Mouse (Mus musculus): Measurements from ENCODE around the gene Cchcr1. TPM values are rescaled to one million over a fixed set of nuclear protein-coding genes. Genes with fewer than 3 reads are reported as not detected.
A peak's percentile ranks its signal among the peaks of the same experiment; 100 is the strongest.

The Cchcr1 gene
- polyA plus RNA-seq, 1 experiment from 2014 or later: 17.3 TPM

- no peak overlapping the region for H3K4me3 ChIP-seq (ENCODE audit: low read length)
- no peaks in the 10 kb centered on the region for H3K27me3 ChIP-seq (ENCODE audit: insufficient read depth, low read length)
- 36% methylated on average over 15 of the region's 15 CpGs for WGBS
- H3K9me3 ChIP-seq (ENCODE audit: low read length): no peaks in the 10 kb centered on the region
- ATAC-seq (ENCODE audit: low FRiP score, low TSS enrichment): peak; percentile 53
- no peak overlapping the region for H3K9ac ChIP-seq (replicated peaks; ENCODE audit: low read length)
- peak overlapping the region; percentile 10; the same call in 1 of the 2 replicates for H3K4me2 ChIP-seq (replicated peaks; ENCODE audit: low read depth, low read length)
- peak overlapping the region; percentile 63 for H3K27ac ChIP-seq (ENCODE audit: low read length)
- H3K36me3 ChIP-seq (ENCODE audit: insufficient read depth, low read length): no peaks in the 10 kb centered on the region
- peaks cover 13% of the 10 kb centered on the region for H3K4me1 ChIP-seq (ENCODE audit: insufficient read depth, low read length)
Measured at GRCm38 (mm10) chr17:35549437-35550142, 32.7 kb downstream of the Cchcr1 start.

GRCm38 (mm10) chr17:35550143-35550494, 33.2 kb downstream of the Cchcr1 start:
- ATAC-seq (ENCODE audit: low FRiP score, low TSS enrichment): no peak
- H3K4me2 ChIP-seq (replicated peaks; ENCODE audit: low read depth, low read length): no peak overlapping the region
- H3K36me3 ChIP-seq (ENCODE audit: insufficient read depth, low read length): no peaks in the 10 kb centered on the region
- 94% methylated on average over 4 of the region's 4 CpGs for WGBS
- H3K4me3 ChIP-seq (ENCODE audit: low read length): no peak overlapping the region
- H3K27me3 ChIP-seq (ENCODE audit: insufficient read depth, low read length): no peaks in the 10 kb centered on the region
- no peak overlapping the region for H3K9ac ChIP-seq (replicated peaks; ENCODE audit: low read length)
- peak overlapping the region; percentile 63; the same call in 1 of the 2 replicates for H3K27ac ChIP-seq (ENCODE audit: low read length)
- no peaks in the 10 kb centered on the region for H3K9me3 ChIP-seq (ENCODE audit: low read length)
- H3K4me1 ChIP-seq (ENCODE audit: insufficient read depth, low read length): peaks cover 13% of the 10 kb centered on the region

- no peak for ATAC-seq (ENCODE audit: low FRiP score, low TSS enrichment)
- H3K27ac ChIP-seq (ENCODE audit: low read length): no peak overlapping the region
Measured at GRCm38 (mm10) chr17:35550871-35551270, 34.0 kb downstream of the Cchcr1 start.

DNA sequence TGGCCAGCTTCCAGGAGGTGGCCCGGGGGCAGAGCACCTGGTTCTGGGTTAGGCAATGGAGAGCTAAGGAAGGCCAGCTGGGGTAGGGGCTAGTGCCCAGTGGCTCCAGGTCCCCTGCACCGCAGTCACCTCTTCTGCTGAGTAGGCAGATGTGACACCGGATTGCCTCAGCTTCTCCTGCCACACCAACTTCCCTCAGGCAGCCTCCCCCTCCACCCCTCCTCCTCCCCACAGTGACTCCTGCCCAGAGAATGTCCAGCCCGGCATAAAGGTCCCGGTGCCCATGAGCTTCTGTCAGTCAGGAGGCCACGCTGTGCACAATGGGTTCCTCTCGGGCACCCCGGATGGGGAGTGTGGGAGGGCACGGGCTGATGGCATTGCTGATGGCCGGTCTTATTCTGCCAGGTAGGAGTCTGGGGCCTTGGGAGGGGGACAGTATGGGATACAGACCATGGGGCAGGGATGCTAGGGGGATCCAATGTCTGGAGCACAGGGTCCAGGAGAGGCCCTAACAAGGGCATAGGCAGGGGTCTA, 35.0 kb downstream of the Cchcr1 start, which contains the start of gene Cdsn:
Gene Cdsn, plus strand, starts transcription at position 248 of the 534 bp plus-strand sequence.
- no peaks in the 10 kb centered on the region for H3K36me3 ChIP-seq (ENCODE audit: insufficient read depth, low read length)
- H3K27ac ChIP-seq (ENCODE audit: low read length): no peak within 1 kb of the TSS
- no peak within 1 kb of the TSS for H3K4me3 ChIP-seq (ENCODE audit: low read length)
- no peak within 1 kb of the TSS for H3K9ac ChIP-seq (replicated peaks; ENCODE audit: low read length)
- peaks cover 8% of the 10 kb centered on the region for H3K4me1 ChIP-seq (ENCODE audit: insufficient read depth, low read length)
- WGBS: 70% methylated on average over 10 of the region's 10 CpGs
- H3K4me2 ChIP-seq (replicated peaks; ENCODE audit: low read depth, low read length): no peak within 1 kb of the TSS
- H3K9me3 ChIP-seq (ENCODE audit: low read length): no peaks in the 10 kb centered on the region
- H3K27me3 ChIP-seq (ENCODE audit: insufficient read depth, low read length): no peaks in the 10 kb centered on the region
- no peak for ATAC-seq (ENCODE audit: low FRiP score, low TSS enrichment)

More at GRCm38 (mm10) chr17:35550871-35551270, 34.0 kb downstream of the Cchcr1 start:
- Histone ChIP-seq H3K9me3 (ENCODE audit: low read length) (no peaks in the 10 kb centered on the region), H3K36me3 (ENCODE audit: insufficient read depth, low read length) (no peaks in the 10 kb centered on the region), H3K27me3 (ENCODE audit: insufficient read depth, low read length) (no peaks in the 10 kb centered on the region), H3K4me1 (ENCODE audit: insufficient read depth, low read length) (peaks cover 13% of the 10 kb centered on the region), H3K9ac (replicated peaks; ENCODE audit: low read length) (no peak overlapping the region), H3K4me3 (ENCODE audit: low read length) (no peak overlapping the region), H3K4me2 (replicated peaks; ENCODE audit: low read depth, low read length) (no peak overlapping the region)
- WGBS: 28% methylated on average over 8 of the region's 8 CpGs

DNA sequence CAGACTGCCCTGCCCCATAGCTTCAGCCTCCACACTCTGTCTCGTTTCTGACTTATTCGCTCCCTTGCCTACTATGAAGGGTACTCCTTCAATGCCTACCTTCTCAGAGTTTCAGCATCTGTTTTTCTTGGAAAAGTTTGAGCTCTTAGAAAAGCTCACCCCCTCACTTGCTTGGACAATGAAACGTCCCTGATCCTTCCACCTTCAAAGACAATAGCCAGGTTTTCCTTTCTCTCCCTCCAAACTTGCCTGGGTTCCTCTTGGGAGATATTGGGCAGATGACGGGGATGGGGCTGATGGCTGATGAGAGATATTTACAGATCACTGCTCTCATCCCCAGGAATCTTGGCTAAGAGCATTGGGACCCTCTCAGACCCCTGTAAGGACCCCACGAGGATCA, 37.4 kb downstream of the Cchcr1 start:
- WGBS: 82% methylated on average over 5 of the region's 5 CpGs
- no peak overlapping the region for H3K9ac ChIP-seq (replicated peaks; ENCODE audit: low read length)

DNA sequence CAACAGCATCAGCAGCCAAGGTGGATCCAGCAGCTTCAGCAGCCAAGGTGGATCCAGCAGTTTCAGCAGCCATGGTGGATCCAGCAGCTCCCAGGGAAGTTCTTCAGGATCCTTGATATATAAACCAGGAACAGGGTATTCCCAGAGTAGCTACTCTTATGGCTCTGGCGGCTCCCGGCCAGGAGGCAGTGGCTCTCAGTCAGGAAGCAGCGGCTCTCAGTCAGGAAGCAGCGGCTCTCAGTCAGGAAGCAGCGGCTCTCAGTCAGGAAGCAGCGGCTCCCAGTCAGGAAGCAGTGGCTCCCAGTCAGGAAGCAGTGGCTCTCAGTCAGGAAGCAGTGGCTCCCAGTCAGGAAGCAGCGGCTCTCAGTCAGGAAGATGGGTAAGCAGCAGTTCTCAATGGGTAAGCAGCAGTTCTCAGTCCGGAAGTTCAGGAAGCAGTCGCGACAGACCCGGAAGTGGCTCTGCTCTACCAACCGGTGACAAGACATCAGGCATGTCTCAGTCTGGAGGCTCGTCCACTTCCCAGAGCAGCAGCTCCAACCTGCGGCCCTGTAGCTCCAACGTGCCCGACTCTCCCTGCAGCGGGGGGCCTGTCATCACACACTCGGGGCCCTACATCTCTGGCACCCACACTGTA, 38.0 kb downstream of the Cchcr1 start:
- H3K4me3 ChIP-seq (ENCODE audit: low read length): no peak overlapping the region
- no peaks in the 10 kb centered on the region for H3K27me3 ChIP-seq (ENCODE audit: insufficient read depth, low read length)
- H3K36me3 ChIP-seq (ENCODE audit: insufficient read depth, low read length): no peaks in the 10 kb centered on the region
- H3K4me1 ChIP-seq (ENCODE audit: insufficient read depth, low read length): peaks cover under 1% of the 10 kb centered on the region; the same call in 1 of the 2 replicates
- H3K9me3 ChIP-seq (ENCODE audit: low read length): no peaks in the 10 kb centered on the region
- H3K27ac ChIP-seq (ENCODE audit: low read length): no peak overlapping the region
- ATAC-seq (ENCODE audit: low FRiP score, low TSS enrichment): no peak
- 90% methylated on average over 18 of the region's 18 CpGs for WGBS
- no peak overlapping the region for H3K9ac ChIP-seq (replicated peaks; ENCODE audit: low read length)
- no peak overlapping the region for H3K4me2 ChIP-seq (replicated peaks; ENCODE audit: low read depth, low read length)

More for the DNA sequence above, 37.4 kb downstream of the Cchcr1 start:
- H3K9me3 ChIP-seq (ENCODE audit: low read length): no peaks in the 10 kb centered on the region
- H3K4me3 ChIP-seq (ENCODE audit: low read length): no peak overlapping the region
- no peaks in the 10 kb centered on the region for H3K36me3 ChIP-seq (ENCODE audit: insufficient read depth, low read length)
- peaks cover 6% of the 10 kb centered on the region for H3K4me1 ChIP-seq (ENCODE audit: insufficient read depth, low read length)
- H3K4me2 ChIP-seq (replicated peaks; ENCODE audit: low read depth, low read length): no peak overlapping the region
- no peaks in the 10 kb centered on the region for H3K27me3 ChIP-seq (ENCODE audit: insufficient read depth, low read length)
- ATAC-seq (ENCODE audit: low FRiP score, low TSS enrichment): no peak
- no peak overlapping the region for H3K27ac ChIP-seq (ENCODE audit: low read length)

GRCm38 (mm10) chr17:35556186-35556765, 39.4 kb downstream of the Cchcr1 start:
- no peak overlapping the region for H3K27ac ChIP-seq (ENCODE audit: low read length)
- no peaks in the 10 kb centered on the region for H3K4me1 ChIP-seq (ENCODE audit: insufficient read depth, low read length)
- H3K9me3 ChIP-seq (ENCODE audit: low read length): no peaks in the 10 kb centered on the region
- no peaks in the 10 kb centered on the region for H3K36me3 ChIP-seq (ENCODE audit: insufficient read depth, low read length)
- no peak overlapping the region for H3K9ac ChIP-seq (replicated peaks; ENCODE audit: low read length)
- 88% methylated on average over 13 of the region's 13 CpGs for WGBS
- no peak overlapping the region for H3K4me3 ChIP-seq (ENCODE audit: low read length)
- no peaks in the 10 kb centered on the region for H3K27me3 ChIP-seq (ENCODE audit: insufficient read depth, low read length)
- ATAC-seq (ENCODE audit: low FRiP score, low TSS enrichment): no peak
- H3K4me2 ChIP-seq (replicated peaks; ENCODE audit: low read depth, low read length): no peak overlapping the region

DNA sequence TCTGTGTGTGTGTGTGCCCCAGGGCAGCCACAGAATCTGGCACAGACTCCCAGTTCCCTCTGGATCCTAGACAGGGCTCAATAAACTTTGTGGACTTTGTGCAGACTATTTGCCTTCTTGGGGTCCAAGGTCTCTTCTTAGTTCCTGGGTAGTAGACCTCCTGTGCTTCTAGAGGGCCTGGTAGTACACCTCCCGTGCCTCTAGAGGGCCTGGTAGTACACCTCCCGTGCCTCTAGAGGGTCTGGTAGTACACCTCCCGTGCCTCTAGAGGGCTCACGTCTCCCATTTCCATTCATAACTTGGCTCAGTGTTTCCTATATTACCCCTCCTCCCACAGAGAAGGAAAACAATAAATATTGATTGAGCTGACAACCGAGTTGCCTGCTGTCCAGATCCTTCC, 39.9 kb downstream of the Cchcr1 start:
- no peaks in the 10 kb centered on the region for H3K9me3 ChIP-seq (ENCODE audit: low read length)
- no peaks in the 10 kb centered on the region for H3K36me3 ChIP-seq (ENCODE audit: insufficient read depth, low read length)
- H3K27ac ChIP-seq (ENCODE audit: low read length): no peak overlapping the region
- ATAC-seq (ENCODE audit: low FRiP score, low TSS enrichment): no peak
- H3K4me1 ChIP-seq (ENCODE audit: insufficient read depth, low read length): no peaks in the 10 kb centered on the region
- no peak overlapping the region for H3K4me3 ChIP-seq (ENCODE audit: low read length)
- H3K4me2 ChIP-seq (replicated peaks; ENCODE audit: low read depth, low read length): no peak overlapping the region
- no peak overlapping the region for H3K9ac ChIP-seq (replicated peaks; ENCODE audit: low read length)
- 28% methylated on average over 5 of the region's 5 CpGs for WGBS
- no peaks in the 10 kb centered on the region for H3K27me3 ChIP-seq (ENCODE audit: insufficient read depth, low read length)

- H3K27ac ChIP-seq (ENCODE audit: low read length): no peak overlapping the region
- peak; percentile 19; the same call in 1 of the 2 replicates for ATAC-seq (ENCODE audit: low FRiP score, low TSS enrichment)
Measured at GRCm38 (mm10) chr17:35557351-35557750, 40.5 kb downstream of the Cchcr1 start.

More at GRCm38 (mm10) chr17:35557351-35557750, 40.5 kb downstream of the Cchcr1 start:
- Histone ChIP-seq H3K9me3 (ENCODE audit: low read length) (no peaks in the 10 kb centered on the region), H3K4me1 (ENCODE audit: insufficient read depth, low read length) (no peaks in the 10 kb centered on the region), H3K4me2 (replicated peaks; ENCODE audit: low read depth, low read length) (no peak overlapping the region), H3K9ac (replicated peaks; ENCODE audit: low read length) (no peak overlapping the region), H3K27me3 (ENCODE audit: insufficient read depth, low read length) (no peaks in the 10 kb centered on the region), H3K4me3 (ENCODE audit: low read length) (no peak overlapping the region), H3K36me3 (ENCODE audit: insufficient read depth, low read length) (no peaks in the 10 kb centered on the region)
- WGBS: 69% methylated on average over 9 of the region's 9 CpGs

Measured in kidney, embryonic 16.5 days (tissue).